ENCODE assay signal across 8 mouse cellular contexts in genomic region chr3:22075887-22076560, GRCm38 (mm10). TPM values are rescaled to one million over a fixed set of nuclear protein-coding genes. Genes with fewer than 3 reads are reported as not detected.
DNase-seq lines count a peak whose midpoint lies in the region; ATAC-seq and TF ChIP-seq lines count a peak whose summit lies in the region.

No protein-coding gene starts in this region.

- no peak for TF ChIP-seq CTCF in liver, postnatal 0 days (IDR thresholded peaks at IDR 0.05; ENCODE audit: low read depth)

- H3K9ac ChIP-seq in forebrain, embryonic 11.5 days (ENCODE audit: low read length): peak overlapping the region; percentile 79
- H3K9ac ChIP-seq in liver, postnatal 0 days (replicated peaks): peak overlapping the region; percentile 85
- peak overlapping the region; percentile 96 for H3K9ac ChIP-seq in neural tube, embryonic 13.5 days

- intact Hi-C loops in heart, postnatal 10 days (cut with DNase I): loop anchor here (1.0 to 10.0 kb wide), 10 partner anchors 67 to 1419 kb away; no protein-coding TSS in a partner anchor

- H3K9me3 ChIP-seq in forebrain, embryonic 11.5 days (ENCODE audit: control insufficient read depth, low read length): no peaks in the 10 kb centered on the region
- H3K9me3 ChIP-seq in liver, postnatal 0 days (ENCODE audit: low read length): no peaks in the 10 kb centered on the region
- H3K9me3 ChIP-seq in neural tube, embryonic 13.5 days: no peaks in the 10 kb centered on the region

- H3K4me1 ChIP-seq in brown adipose tissue, adult 24 weeks (ENCODE audit: control insufficient read depth, insufficient read depth, insufficient read length, low read length): peaks cover 10% of the 10 kb centered on the region
- peaks cover 7% of the 10 kb centered on the region for H3K4me1 ChIP-seq in forebrain, embryonic 11.5 days (replicated peaks; ENCODE audit: control insufficient read depth, insufficient read depth, low read length)
- H3K4me1 ChIP-seq in liver, postnatal 0 days (ENCODE audit: insufficient read depth): peaks cover 26% of the 10 kb centered on the region
- peaks cover 46% of the 10 kb centered on the region for H3K4me1 ChIP-seq in neural tube, embryonic 13.5 days (replicated peaks)

- WGBS in forebrain, embryonic 11.5 days: under 1% methylated on average over 47 of the region's 70 CpGs
- WGBS in liver, postnatal 0 days (ENCODE audit: insufficient replicate concordance): under 1% methylated on average over 29 of the region's 70 CpGs
- WGBS in neural tube, embryonic 13.5 days: under 1% methylated on average over 46 of the region's 70 CpGs

- no peaks in the 10 kb centered on the region for H3K36me3 ChIP-seq in forebrain, embryonic 11.5 days (ENCODE audit: control insufficient read depth, insufficient read depth, low read length)
- no peaks in the 10 kb centered on the region for H3K36me3 ChIP-seq in liver, postnatal 0 days (replicated peaks; ENCODE audit: insufficient read depth, low read length)
- no peaks in the 10 kb centered on the region for H3K36me3 ChIP-seq in neural tube, embryonic 13.5 days

- TF ChIP-seq EP300 in liver, postnatal 0 days (IDR thresholded peaks at IDR 0.05; ENCODE audit: low read depth): no peak; the same call in 1 of the 2 replicates

- DNase-seq in CD8-positive naive resting alpha-beta T cell, adult 2 months (ENCODE audit: low read depth in 2 of 2, low spot score in 2 of 2): peak; percentile 74 to 78
- DNase-seq in forebrain, embryonic 11.5 days (ENCODE audit: low spot score): peak; percentile 99
- DNase-seq in heart, postnatal 10 days: peak; percentile 91 to 92
- DNase-seq in layer of hippocampus, adult 11-12 months (ENCODE audit: low spot score): peak; percentile 88
- peak; percentile 93 for DNase-seq in liver, postnatal 0 days
- peak; percentile 65 for DNase-seq in telencephalon, adult 2 months (ENCODE audit: low read depth, low spot score)

- H3K27ac ChIP-seq in brown adipose tissue, adult 24 weeks (replicated peaks; ENCODE audit: low read depth, low read length): peak overlapping the region; percentile 61
- H3K27ac ChIP-seq in forebrain, embryonic 11.5 days (ENCODE audit: low read depth, low read length): peak overlapping the region; percentile 96
- H3K27ac ChIP-seq in liver, postnatal 0 days (ENCODE audit: low read depth): peak overlapping the region; percentile 99
- H3K27ac ChIP-seq in neural tube, embryonic 13.5 days (replicated peaks): peak overlapping the region; percentile 100

- H3K4me2 ChIP-seq in forebrain, embryonic 11.5 days (ENCODE audit: low read depth, low read length, severe bottlenecking): peak overlapping the region; percentile 78
- H3K4me2 ChIP-seq in liver, postnatal 0 days (ENCODE audit: low read depth, low read length): peak overlapping the region; percentile 87
- H3K4me2 ChIP-seq in neural tube, embryonic 13.5 days: peak overlapping the region; percentile 72

- H3K4me3 ChIP-seq in brown adipose tissue, adult 24 weeks (ENCODE audit: insufficient read depth, low read depth, low read length): peak overlapping the region; percentile 82
- peak overlapping the region; percentile 90 for H3K4me3 ChIP-seq in forebrain, embryonic 11.5 days (ENCODE audit: low read depth, low read length)
- H3K4me3 ChIP-seq in liver, postnatal 0 days (ENCODE audit: low read depth, low read length): peak overlapping the region; percentile 96
- peak overlapping the region; percentile 92 for H3K4me3 ChIP-seq in neural tube, embryonic 13.5 days

- ATAC-seq in forebrain, embryonic 11.5 days (replicated peaks; ENCODE audit: low FRiP score): peak; percentile 90
- peak; percentile 75 for ATAC-seq in liver, postnatal 0 days
- peak; percentile 94 for ATAC-seq in neural tube, embryonic 13.5 days (ENCODE audit: low read depth)

- no peaks in the 10 kb centered on the region for H3K27me3 ChIP-seq in forebrain, embryonic 11.5 days (ENCODE audit: control insufficient read depth, insufficient read depth, low read length)
- H3K27me3 ChIP-seq in liver, postnatal 0 days (ENCODE audit: insufficient read depth, low read length): no peaks in the 10 kb centered on the region
- H3K27me3 ChIP-seq in neural tube, embryonic 13.5 days: no peaks in the 10 kb centered on the region

RNA-seq across cellular contexts. Expression of gene Tbl1xr1, which starts 0.4 kb away (rescaled TPM):
- polyA plus RNA-seq in brown adipose tissue, adult 24 weeks (2012; ENCODE audit: insufficient read depth, insufficient read length, missing spikeins): 7.1 and 21.8 TPM in 2 replicates
- 28.6 and 30.1 TPM in 2 replicates for polyA plus RNA-seq in forebrain, embryonic 11.5 days (2014; fragmentation: Nextera tagmentation; extraction: Ambion mirVana)
- total RNA-seq in heart, postnatal 10 days (2021): 10 to 100 TPM; 69.2 to 71.8 TPM
- polyA plus RNA-seq in liver, postnatal 0 days (2015; fragmentation: Nextera tagmentation; extraction: Ambion mirVana): 8.8 and 9.8 TPM in 2 replicates
- polyA plus RNA-seq in neural tube, embryonic 13.5 days (2015; fragmentation: Nextera tagmentation; extraction: Ambion mirVana): 20.7 and 20.8 TPM in 2 replicates

Comparison
In these comparisons a context has a peak if more than half of its experiments do, and no peak if none do; other contexts are left out.
1. Peak in every context shown above with its lines: DNase-seq, ATAC-seq, H3K4me3 ChIP-seq and H3K27ac ChIP-seq.